Mouse (Mus musculus): ENCODE measurements at regions not wholly inside any gene's neighbourhood (a gene's known extent, or its start where the extent isn't known, plus 50 kb on each side); places are given as distances from the start of the nearest gene placed in this dataset.
A peak's percentile ranks its signal among the peaks of the same experiment; 100 is the strongest.

DNA sequence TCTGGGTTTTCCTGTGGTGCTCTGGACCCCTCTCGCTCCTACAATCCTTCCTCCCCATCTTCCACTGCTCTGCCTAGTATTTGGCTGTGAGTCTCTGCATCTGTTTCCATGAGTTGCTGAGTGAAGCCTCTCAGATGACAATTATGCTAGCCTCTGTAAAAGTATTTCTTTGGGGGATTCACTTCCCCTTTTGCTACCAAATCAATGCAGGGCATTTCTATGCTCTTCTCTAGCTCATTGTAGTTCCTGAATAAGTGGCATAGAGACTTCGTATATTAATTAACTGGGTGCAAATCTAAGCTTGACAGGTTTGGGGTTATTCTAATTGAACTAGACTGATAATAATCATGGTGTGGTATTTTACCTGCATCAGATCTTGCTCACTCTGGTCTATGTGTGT, 260.4 kb upstream of the P2ry1 start:
- Histone ChIP-seq H3K27me3 (ENCODE audit: insufficient read depth, low read length) (no peaks in the 10 kb centered on the region), H3K36me3 (ENCODE audit: insufficient read depth) (no peaks in the 10 kb centered on the region), H3K4me2 (ENCODE audit: low read depth) (no peak overlapping the region), H3K4me3 (ENCODE audit: low read depth, low read length) (no peak overlapping the region), H3K27ac (ENCODE audit: low read depth, low read length) (no peak overlapping the region), H3K4me1 (ENCODE audit: insufficient read depth) (no peaks in the 10 kb centered on the region), H3K9me3 (ENCODE audit: low read length) (no peaks in the 10 kb centered on the region), H3K9ac (no peak overlapping the region)
- 84% methylated on average over 2 of the region's 2 CpGs for WGBS
- DNase-seq: no peak
- no peak for ATAC-seq
- no peak for TF ChIP-seq CTCF (IDR thresholded peaks at IDR 0.05; ENCODE audit: low read depth)

DNA sequence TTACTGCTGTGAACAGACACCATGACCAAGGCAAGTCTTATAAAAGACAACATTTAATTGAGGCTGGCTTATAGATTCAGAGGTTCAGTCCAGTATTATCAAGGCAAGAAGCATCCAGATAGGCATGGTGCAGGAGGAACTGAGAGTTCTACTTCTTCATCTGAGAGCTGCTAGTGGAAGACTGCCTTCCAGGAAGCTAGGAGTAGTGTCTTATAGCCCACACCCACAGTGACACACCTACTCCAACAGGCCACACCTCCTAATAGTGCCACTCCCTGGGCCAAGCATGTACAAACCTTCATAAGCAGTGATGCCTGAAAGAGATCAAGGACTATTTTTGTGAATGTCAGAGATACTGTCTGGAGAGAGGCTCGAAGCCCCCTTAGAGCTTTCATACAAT, 257.5 kb upstream of the P2ry1 start:
- Histone ChIP-seq H3K9ac (no peak overlapping the region), H3K36me3 (ENCODE audit: insufficient read depth) (no peaks in the 10 kb centered on the region), H3K9me3 (ENCODE audit: low read length) (no peaks in the 10 kb centered on the region), H3K27me3 (ENCODE audit: insufficient read depth, low read length) (no peaks in the 10 kb centered on the region), H3K27ac (ENCODE audit: low read depth, low read length) (no peak overlapping the region), H3K4me3 (ENCODE audit: low read depth, low read length) (no peak overlapping the region), H3K4me2 (ENCODE audit: low read depth) (no peak overlapping the region), H3K4me1 (ENCODE audit: insufficient read depth) (no peaks in the 10 kb centered on the region)
- no peak for ATAC-seq
- no peak for DNase-seq
- TF ChIP-seq CTCF (IDR thresholded peaks at IDR 0.05; ENCODE audit: low read depth): no peak
- WGBS: 95% methylated on average over 1 of the region's 1 CpGs

DNA sequence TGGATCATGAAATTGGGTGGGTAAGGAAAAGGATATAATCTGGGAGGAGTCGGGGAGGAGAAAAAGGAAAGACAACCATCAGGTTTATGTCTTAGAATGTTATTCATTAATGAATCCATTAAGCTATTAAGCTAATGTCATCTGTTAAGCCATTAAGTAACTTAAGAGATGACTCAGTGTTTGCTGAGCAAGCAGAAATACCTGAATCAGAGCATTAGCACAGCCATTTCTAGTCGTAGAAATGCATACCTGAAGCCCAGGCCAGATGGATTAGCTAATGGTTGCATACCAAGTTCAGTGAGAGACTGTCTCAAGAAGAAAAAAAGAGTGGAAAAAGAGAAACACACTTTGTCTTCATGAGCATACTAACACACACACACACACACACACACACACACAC, 244.0 kb upstream of the P2ry1 start:
- no peak overlapping the region for H3K9ac ChIP-seq
- no peaks in the 10 kb centered on the region for H3K36me3 ChIP-seq (ENCODE audit: insufficient read depth)
- H3K27ac ChIP-seq (ENCODE audit: low read depth, low read length): no peak overlapping the region
- H3K4me2 ChIP-seq (ENCODE audit: low read depth): no peak overlapping the region
- H3K27me3 ChIP-seq (ENCODE audit: insufficient read depth, low read length): no peaks in the 10 kb centered on the region
- no peaks in the 10 kb centered on the region for H3K4me1 ChIP-seq (ENCODE audit: insufficient read depth)
- 85% methylated on average over 2 of the region's 2 CpGs for WGBS
- DNase-seq (no peak), ATAC-seq (no peak)
- H3K4me3 ChIP-seq (ENCODE audit: low read depth, low read length): no peak overlapping the region
- no peak for TF ChIP-seq CTCF (IDR thresholded peaks at IDR 0.05; ENCODE audit: low read depth)
- H3K9me3 ChIP-seq (ENCODE audit: low read length): no peaks in the 10 kb centered on the region

GRCm38 (mm10) chr3:60759046-60759445, 243.5 kb upstream of the P2ry1 start:
- H3K36me3 ChIP-seq (ENCODE audit: insufficient read depth): no peaks in the 10 kb centered on the region
- H3K9me3 ChIP-seq (ENCODE audit: low read length): no peaks in the 10 kb centered on the region
- no peak overlapping the region for H3K4me2 ChIP-seq (ENCODE audit: low read depth)
- no peak for TF ChIP-seq CTCF (IDR thresholded peaks at IDR 0.05; ENCODE audit: low read depth)
- no peak for ATAC-seq
- H3K4me3 ChIP-seq (ENCODE audit: low read depth, low read length): no peak overlapping the region
- DNase-seq: no peak
- H3K27me3 ChIP-seq (ENCODE audit: insufficient read depth, low read length): no peaks in the 10 kb centered on the region
- no peak overlapping the region for H3K27ac ChIP-seq (ENCODE audit: low read depth, low read length)
- no peaks in the 10 kb centered on the region for H3K4me1 ChIP-seq (ENCODE audit: insufficient read depth)
- H3K9ac ChIP-seq: no peak overlapping the region

GRCm38 (mm10) chr3:60762874-60763273, 239.7 kb upstream of the P2ry1 start:
- ATAC-seq (no peak; the same call in 1 of the 2 replicates), DNase-seq (peak; percentile 48)
- no peak overlapping the region for H3K27ac ChIP-seq (ENCODE audit: low read depth, low read length)
- no peak overlapping the region for H3K4me2 ChIP-seq (ENCODE audit: low read depth)
- 59% methylated on average over 4 of the region's 4 CpGs for WGBS
- H3K4me3 ChIP-seq (ENCODE audit: low read depth, low read length): no peak overlapping the region
- no peak overlapping the region for H3K9ac ChIP-seq
- no peaks in the 10 kb centered on the region for H3K4me1 ChIP-seq (ENCODE audit: insufficient read depth)
- H3K9me3 ChIP-seq (ENCODE audit: low read length): no peaks in the 10 kb centered on the region
- TF ChIP-seq CTCF (IDR thresholded peaks at IDR 0.05; ENCODE audit: low read depth): peak; percentile 63
- no peaks in the 10 kb centered on the region for H3K36me3 ChIP-seq (ENCODE audit: insufficient read depth)
- no peaks in the 10 kb centered on the region for H3K27me3 ChIP-seq (ENCODE audit: insufficient read depth, low read length)

- no peak for TF ChIP-seq CTCF (IDR thresholded peaks at IDR 0.05; ENCODE audit: low read depth)
- Histone ChIP-seq H3K27me3 (ENCODE audit: insufficient read depth, low read length) (no peaks in the 10 kb centered on the region), H3K9ac (no peak overlapping the region), H3K36me3 (ENCODE audit: insufficient read depth) (no peaks in the 10 kb centered on the region), H3K4me3 (ENCODE audit: low read depth, low read length) (no peak overlapping the region), H3K4me1 (ENCODE audit: insufficient read depth) (no peaks in the 10 kb centered on the region), H3K4me2 (ENCODE audit: low read depth) (no peak overlapping the region), H3K27ac (ENCODE audit: low read depth, low read length) (no peak overlapping the region), H3K9me3 (ENCODE audit: low read length) (no peaks in the 10 kb centered on the region)
- WGBS: 34% methylated on average over 4 of the region's 4 CpGs
- no peak for DNase-seq
- no peak for ATAC-seq
Measured at GRCm38 (mm10) chr3:60765079-60765478, 237.5 kb upstream of the P2ry1 start.

GRCm38 (mm10) chr3:60768996-60769395, 233.6 kb upstream of the P2ry1 start:
- ATAC-seq: no peak
- DNase-seq: no peak
- no peaks in the 10 kb centered on the region for H3K27me3 ChIP-seq (ENCODE audit: insufficient read depth, low read length)
- H3K4me2 ChIP-seq (ENCODE audit: low read depth): no peak overlapping the region
- TF ChIP-seq CTCF (IDR thresholded peaks at IDR 0.05; ENCODE audit: low read depth): no peak
- H3K36me3 ChIP-seq (ENCODE audit: insufficient read depth): no peaks in the 10 kb centered on the region
- no peak overlapping the region for H3K27ac ChIP-seq (ENCODE audit: low read depth, low read length)
- H3K9ac ChIP-seq: no peak overlapping the region
- no peaks in the 10 kb centered on the region for H3K9me3 ChIP-seq (ENCODE audit: low read length)
- no peak overlapping the region for H3K4me3 ChIP-seq (ENCODE audit: low read depth, low read length)
- no peaks in the 10 kb centered on the region for H3K4me1 ChIP-seq (ENCODE audit: insufficient read depth)

DNA sequence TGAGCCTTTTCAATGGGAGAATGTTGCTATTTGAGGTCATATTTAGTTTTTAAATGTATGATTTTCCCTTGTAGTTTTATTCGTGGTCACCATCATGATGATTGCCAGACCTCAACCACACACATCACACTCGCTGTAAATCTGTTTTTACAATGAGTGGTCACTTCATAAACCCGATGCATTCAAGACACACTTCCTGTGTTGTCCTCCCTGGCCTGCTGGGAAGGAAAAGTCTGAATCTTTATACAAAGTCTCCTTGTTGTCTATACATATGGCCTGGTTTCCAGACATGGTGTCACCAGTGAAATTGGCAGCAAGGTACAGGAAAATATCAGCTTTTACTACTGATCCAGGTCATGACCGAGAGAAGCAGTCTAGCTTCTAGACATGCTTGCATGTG, 230.7 kb upstream of the P2ry1 start:
- no peaks in the 10 kb centered on the region for H3K27me3 ChIP-seq (ENCODE audit: insufficient read depth, low read length)
- H3K9me3 ChIP-seq (ENCODE audit: low read length): no peaks in the 10 kb centered on the region
- DNase-seq (no peak), ATAC-seq (no peak)
- no peak overlapping the region for H3K4me2 ChIP-seq (ENCODE audit: low read depth)
- 87% methylated on average over 4 of the region's 4 CpGs for WGBS
- no peak for TF ChIP-seq CTCF (IDR thresholded peaks at IDR 0.05; ENCODE audit: low read depth)
- H3K36me3 ChIP-seq (ENCODE audit: insufficient read depth): no peaks in the 10 kb centered on the region
- no peaks in the 10 kb centered on the region for H3K4me1 ChIP-seq (ENCODE audit: insufficient read depth)
- H3K27ac ChIP-seq (ENCODE audit: low read depth, low read length): no peak overlapping the region
- H3K9ac ChIP-seq: no peak overlapping the region
- H3K4me3 ChIP-seq (ENCODE audit: low read depth, low read length): no peak overlapping the region

Measured in forebrain, postnatal 0 days (tissue).